Mouse (Mus musculus) urinary bladder, postnatal 14 days (tissue): ENCODE measurements around the gene Fam169b.
"Not testable (repeated sequence)": the region's sequence is repeated elsewhere in the genome, so short reads cannot be mapped to it uniquely, and the experiment has no call there.

ENCODE experiments used
- DNase-seq: peaks from one replicate; pipeline ENCODE4 v3.0.0; 2021; ENCODE audit warnings: low spot score

The Fam169b gene

DNA sequence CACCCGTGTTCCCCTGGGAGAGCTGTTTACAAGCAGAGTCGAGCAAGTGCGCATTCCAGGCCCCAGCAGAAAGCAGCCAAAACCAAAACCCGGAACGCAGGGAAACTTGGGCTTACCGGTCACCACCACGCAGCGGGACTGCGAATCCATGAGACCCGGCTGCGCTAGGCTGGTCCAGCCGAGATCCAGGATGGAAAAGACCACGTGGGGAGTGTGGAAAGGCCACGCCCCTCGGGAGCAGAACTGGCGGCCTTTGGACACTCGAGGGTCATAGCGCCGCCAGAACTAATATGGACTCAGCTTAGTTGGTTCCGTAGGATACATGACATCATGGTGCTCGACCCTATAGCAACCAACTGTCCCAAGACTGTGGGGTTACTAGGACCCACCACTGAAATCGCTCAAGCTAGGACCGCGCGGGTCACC, 9.6 kb upstream of the Fam169b start, which contains the start of gene Pgpep1l:
Pgpep1l (minus strand) TSS at position 206 of the 426 bp plus-strand sequence.
- peak; percentile 36 for DNase-seq

DNA sequence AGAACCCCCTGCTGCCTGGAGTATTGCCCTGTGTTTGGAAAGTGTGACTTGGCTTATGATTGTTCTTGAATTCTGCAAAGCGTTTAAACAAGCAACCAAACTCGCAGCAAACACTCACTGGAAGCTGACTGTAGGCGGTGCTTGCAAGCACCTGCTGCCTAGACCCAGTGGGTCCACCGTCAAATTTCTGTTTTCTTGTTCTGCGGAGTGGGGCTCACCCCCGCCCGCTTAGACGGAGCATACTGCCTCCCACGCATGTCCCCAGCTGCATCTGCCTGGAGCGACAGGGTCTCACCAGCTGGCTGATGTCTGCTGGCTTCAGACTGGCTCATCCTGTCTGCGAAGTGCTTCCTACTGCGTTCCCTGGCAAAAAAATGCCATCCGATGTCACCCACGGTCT, 9.1 kb upstream of the Fam169b start:
- peak; percentile 12 for DNase-seq

DNA sequence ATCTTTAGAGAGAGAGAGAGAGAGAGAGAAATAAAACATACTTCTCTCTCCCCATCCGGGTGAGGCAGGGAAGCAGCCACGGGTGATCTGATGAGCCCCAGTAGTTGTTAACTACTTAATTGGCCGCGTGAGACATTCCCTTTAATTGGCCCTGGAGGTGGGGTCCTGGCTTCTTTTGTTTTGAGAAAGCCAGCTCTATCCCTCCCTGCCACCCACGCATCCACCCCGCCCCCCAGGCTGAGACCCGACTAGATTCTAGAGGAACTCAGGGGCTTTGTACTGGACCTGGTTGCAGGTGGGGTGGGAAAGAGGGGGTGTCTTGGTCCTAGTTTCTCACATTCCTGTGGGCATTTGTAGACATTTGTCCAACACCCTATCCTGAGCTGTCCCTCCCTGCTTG, 8.2 kb upstream of the Fam169b start:
- DNase-seq: no peak

DNA sequence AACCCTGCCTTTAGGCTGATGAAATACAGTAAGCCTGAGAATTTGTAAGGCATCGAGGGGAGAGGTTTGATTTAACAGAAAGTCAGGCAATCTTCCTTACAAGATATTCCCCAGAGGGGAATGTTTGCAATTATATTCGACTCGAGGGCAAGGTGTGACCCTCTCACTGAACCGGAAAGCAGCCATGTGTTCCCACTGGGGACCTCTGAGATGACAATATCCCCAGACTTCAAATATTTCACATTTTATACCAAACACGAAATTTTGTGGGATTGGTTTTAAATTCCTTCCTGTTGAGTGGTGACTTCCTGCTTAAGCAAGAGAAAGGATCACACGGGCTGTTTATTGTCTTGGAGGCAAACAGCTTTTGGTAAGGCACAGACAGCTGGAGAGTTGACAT, 6.9 kb upstream of the Fam169b start:
- no peak for DNase-seq

DNA sequence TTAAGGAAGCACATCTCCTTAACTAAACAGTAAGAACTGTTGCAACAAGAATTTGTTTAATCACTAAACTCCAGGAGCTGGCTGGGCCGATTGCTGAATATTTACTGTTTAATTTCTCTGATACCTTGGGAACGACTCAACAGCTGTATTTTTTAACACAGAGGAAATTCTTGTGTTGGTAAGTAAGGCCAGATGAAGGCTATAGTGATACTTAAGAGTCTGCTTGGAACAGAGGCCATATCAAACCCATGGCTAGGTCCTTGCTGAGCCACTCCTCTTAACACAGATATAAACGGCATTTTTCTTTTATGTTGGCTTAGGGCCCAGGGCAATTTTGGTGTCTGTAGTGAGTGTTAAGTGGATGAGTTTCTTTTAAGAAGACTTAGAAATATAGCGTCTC, 3.1 kb upstream of the Fam169b start:
- no peak for DNase-seq

DNA sequence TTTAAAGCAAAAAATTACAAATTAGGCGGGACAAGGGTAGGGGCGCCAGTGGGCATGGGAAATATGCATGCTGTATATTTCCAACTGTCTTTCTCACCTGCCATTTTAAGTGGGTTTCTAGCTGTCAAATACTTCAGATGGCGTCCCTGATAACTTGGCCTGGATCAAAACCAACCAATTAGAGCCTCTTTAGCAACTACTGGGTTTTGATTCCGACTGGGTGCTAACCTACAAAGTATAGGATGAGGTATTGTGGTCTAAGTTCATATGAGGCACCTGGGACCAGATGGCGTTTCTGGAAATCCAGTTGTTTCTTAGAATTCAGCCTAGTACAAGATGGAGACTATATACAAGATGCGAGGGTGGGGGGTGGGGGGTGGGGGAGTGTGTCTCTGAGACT, 1.8 kb upstream of the Fam169b start:
- no peak for DNase-seq

DNA sequence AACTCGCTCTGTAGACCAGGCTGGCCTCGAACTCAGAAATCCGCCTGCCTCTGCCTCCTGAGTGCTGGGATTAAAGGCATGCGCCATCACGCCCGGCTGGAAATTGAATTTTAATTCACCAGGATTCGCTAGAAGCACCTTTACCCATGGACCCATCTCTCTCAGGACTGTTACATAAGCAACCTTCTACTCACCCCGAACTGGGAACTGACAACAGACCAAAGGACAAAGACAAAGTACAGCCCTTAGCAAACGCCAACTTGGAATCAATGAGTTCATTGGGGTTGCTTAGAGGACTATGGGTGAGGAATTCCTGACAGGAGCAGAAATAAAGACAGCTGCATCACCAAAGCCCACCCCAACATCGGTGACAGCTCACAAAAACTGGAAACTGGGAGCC, 1.0 kb upstream of the Fam169b start:
- no peak for DNase-seq

DNA sequence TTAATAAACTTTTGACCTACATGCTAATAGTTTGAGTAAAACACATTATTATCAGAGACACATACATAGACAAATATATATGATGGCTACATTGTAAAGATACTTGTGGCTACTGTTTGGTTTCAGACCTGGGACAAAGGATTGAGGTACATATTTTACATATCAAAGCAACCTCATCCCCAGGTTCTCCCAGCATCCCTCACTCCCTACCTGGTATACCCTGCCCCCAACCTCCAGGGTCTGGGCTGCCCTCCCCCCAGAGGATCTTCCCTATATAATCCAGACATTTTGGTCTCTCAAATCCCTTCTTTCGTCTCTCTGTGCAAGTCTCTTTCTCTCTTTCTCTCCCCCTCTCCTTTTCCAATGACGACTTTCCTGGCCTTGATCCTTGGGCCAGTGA, 579 bp downstream of the Fam169b start:
- DNase-seq: no peak

DNA sequence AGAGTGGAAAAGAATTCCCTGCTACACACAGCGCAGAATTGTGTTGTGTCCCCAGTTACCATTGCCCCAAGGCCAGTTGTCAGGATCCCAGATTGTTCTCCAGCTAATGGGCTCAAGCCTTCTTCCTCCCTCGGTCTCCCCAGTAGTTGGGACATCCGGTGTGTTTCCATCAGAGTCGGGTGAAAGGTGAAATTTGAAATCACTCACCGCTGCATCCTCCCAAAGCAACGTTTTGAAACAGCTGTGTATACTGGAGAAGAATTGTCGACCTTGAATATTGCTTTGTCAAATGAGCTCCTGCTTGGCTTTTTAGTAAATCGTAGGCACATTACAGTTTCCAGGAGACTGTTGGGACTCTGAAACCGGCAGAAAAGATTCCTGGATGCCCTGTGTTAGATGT, 1.3 kb downstream of the Fam169b start:
- DNase-seq: no peak

DNA sequence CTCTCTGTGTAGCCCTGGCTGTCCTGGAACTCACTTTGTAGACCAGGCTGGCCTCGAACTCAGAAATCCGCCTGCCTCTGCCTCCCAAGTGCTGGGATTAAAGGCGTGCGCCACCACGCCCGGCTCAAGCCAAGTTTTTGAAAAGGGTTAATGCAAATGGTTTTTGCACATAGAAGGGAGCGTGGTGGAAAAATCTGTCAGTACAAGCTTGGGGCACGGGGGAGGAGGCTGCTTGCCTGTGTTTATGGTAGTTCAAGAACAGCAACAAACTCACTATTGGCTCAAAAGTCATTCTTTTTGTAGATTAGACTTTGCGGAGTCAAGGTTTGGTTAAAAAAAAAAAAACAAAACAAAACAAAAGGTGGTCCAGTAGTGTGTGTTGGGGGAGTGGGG, 1.8 kb downstream of the Fam169b start:
- DNase-seq: not testable (repeated sequence)

DNA sequence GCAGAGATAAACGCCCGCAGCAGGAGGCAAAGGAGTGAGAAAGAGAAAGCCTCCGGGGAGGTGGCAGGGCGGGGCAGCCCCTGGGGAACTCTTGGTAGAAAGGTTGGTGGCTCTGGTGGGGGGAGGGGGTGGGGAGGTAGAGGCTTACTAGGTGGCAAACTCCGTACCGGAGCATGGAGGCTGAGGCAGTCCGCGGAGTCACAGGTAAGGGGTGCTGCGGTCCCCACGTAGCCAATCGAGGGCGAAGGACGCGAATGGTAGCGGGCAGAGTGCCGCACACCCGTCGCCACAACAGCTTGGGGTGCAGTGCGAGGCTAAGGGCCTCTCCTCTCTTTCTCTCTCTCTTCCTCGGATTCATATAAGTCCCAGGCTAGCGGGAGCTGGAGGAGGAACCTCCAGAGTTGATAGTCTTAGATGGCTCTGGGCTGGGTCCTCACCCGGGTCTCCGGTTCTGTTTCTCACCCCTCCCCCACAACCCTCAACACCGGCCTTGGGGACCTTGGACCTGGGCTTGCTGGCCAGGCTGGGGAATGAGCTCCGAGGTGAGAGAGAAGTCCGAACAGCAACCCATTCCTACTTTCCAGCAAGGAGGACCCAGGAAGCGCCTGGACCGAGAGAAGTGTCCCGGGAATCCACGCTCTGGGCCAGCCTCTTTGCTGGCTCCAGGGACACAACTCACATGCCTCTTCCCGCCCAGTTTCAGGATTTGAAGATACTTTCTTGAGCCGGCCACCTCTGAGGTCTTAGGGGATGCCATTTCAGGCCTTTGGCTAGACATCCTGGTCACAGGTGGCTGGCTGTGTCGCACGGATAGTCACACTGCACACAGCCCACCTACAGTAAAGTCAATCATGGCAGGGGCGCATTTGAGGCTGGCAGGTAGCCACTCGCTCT, 2.4 kb downstream of the Fam169b start:
- DNase-seq: no peak

DNA sequence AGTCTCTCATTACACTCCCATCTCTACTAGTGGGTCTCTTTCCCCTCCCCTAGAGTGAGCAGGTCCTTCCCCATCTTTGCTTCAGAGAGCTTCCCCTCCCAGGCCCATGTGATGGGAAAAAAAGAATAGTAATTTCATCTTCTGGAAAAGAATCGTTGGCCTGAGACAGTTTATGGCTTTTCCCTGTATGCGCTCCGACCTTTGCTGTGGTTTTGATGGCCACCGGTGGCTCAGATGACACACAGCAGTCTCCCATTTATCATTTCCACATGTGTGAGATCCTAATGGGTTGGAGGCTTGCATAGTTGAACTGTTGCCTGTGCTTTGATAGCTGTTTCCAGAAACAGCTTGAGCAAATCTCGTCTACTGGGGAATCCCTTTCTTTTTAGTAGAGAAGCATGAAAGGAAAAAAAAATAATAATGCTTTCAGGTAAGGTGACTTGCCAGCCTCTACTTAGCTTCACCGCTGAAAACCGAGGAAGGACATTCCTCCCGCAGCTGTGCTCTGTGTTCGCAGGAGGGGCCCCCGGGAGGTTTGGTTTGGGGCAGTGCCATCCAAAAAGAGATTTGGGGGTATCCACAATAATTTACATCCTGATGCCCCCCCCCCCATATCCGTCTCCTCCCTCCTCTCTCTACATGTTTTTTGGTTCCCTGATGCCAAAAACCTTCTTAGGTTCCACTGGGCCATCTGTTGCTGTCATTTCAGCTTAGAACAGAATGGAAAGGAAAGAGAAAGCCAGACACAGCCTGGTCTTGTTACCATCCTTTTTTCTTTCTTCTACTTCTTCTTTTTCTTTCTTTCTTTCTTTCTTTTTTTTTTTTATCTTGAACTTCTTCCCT, 3.6 kb downstream of the Fam169b start:
- DNase-seq: no peak

DNA sequence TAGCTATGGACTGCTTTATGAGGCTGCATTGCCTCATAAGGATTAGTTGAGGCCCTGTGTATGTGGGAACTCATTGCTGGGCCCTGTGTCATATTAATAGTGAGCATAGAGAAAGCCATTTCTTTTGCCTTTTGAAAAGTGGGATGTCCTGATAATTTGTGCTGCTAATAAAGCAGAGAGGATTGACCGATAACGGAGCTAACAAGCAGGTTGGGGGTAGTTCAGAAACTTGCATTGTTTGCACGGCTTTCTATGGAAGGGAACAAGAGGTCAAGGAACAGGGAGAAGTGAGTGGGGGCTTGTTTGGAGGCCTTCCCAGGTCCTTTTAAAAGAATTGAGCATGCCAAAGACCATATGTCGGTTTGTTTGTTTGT, 4.2 kb downstream of the Fam169b start:
- no peak for DNase-seq

DNA sequence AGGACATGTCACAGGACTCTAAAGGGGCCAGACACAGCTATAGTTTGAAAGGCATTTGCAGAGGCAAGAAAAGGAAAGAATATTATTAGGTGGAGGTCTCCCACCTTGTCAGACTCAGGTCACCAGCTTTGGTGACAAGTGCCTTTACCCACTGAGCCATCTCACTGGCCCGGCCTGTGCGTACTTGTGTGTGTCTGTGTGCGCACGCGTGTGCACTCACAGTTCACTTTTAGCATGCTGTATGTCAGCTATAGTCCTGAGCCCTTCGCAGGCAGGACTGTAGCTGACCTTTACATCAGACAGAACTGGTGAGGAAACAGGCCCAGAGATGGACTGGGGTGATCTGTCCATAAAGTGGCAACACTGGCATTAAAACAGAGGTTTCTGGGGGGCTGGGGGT, 4.7 kb downstream of the Fam169b start:
- DNase-seq: no peak

DNA sequence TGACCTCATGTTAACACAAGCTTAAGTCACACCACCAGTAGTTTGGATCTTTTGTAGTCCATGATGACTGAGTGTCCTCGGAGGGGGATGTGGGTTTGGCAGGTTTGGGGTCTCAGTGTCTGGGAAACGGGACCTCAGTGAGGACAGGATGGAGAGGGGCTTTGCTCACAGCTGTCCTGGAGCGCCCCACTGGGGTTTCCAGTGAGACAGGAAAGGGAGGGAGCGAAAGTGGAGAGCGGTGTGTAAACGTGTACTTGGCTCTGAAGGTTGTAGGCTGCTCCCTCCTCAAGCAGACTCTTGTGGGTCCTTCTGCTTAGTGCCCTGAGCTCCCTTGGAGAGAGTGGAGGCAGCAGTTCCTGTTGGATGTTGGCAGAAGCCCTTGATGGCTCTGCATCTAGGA, 5.3 kb downstream of the Fam169b start:
- DNase-seq: no peak

DNA sequence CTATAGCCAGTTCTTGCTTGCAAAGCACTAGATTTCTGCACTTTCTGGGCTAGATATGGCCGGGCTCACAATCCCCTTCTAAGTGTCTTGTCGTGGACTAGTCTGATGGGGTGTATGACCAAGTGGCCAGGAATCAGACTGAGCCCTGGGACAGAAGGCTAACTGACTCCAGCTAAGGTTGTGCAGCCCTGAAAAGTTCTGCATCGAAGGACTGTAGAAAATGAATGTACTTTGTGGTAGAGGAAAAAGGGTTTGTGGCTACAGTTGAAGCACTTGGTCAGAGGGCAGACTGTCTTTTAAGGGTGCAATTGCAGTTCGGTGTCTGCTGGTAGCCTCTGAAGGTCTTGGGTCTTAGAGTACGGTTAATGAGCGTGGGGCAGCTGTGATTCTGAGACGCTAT, 5.8 kb downstream of the Fam169b start:
- DNase-seq: no peak

DNA sequence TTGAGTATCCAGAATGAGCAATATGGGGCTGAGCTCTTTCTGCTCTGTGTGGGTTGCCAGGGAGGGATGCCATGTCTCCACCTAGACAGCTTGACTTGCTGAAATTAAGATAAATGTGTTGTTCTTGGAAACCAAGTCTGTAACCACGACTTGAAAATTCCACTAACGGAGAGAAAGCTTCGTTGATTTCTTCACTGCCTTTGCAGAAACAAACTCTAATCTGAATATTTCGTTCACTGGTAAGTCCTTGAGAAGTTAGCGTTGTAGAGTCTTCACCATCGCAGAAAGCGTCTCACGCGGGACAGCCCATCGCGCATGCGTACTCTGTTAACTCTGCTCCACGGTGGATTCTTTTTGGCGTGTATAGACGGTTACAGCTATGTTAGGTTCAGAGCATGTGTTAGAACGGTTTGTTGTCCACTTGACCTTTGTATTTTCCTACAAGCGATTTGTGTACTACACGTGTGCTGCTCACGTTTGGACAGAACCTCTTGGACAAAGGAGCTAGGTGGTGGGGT, 6.8 kb downstream of the Fam169b start:
- no peak for DNase-seq

DNA sequence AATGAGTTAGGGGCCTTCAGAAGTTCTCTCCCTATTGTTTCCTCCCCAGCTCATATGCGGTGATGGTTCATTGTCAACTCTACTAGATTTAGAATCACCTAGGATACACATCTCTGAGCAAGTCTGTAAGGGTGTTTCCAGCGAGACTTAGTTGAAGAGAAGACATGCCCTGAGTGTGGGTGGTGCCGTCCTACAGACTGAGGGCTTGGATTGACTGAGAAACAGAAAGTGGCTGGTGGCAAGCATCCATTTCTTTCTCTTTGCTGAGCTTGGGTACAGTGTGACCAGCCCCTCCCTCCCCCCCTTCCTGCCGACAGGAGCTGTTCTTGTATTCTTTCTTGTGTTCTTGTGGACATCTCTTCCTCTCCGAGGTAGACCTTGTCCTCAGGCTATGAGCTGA, 7.7 kb downstream of the Fam169b start:
- no peak for DNase-seq

DNA sequence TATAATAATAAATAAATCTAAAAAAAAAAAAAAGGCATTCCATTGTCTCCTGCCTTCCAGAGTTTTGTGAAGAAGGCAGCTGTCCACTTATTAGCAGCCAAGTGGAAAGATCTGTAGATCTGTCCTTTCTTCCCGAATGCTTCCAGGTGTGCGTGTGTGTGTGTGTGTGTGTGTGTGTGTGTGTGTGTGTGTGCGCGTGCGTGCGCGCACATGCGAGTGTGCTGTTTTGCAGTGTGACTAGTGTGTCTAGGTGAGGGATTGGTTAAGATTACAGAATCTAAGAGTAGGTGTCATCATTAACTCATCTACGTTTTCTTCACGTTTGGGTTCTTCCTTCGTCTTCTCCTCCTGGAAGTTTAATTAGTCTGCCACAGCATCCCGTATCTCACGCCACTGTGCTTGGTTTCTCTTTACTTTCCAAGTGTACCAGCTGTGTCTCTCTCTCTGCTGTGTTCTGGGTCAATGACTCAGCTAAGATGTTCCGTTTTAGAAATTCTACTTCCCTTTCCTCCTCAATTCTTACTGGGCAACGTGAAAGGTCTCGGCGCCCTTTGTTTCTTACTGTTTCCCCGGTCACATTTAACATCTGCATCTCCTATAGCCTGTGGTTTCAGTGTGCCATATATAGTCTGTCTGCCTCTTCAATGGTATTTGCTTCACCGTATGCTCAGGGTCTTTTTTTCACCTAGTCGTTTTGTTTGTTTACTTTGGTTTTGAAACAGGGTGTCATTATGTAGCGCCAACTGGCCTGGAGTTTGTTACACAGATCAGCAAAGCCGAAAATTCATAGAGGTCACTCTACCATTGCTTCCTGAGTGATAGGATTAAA, 8.9 kb downstream of the Fam169b start:
- DNase-seq: no peak

DNA sequence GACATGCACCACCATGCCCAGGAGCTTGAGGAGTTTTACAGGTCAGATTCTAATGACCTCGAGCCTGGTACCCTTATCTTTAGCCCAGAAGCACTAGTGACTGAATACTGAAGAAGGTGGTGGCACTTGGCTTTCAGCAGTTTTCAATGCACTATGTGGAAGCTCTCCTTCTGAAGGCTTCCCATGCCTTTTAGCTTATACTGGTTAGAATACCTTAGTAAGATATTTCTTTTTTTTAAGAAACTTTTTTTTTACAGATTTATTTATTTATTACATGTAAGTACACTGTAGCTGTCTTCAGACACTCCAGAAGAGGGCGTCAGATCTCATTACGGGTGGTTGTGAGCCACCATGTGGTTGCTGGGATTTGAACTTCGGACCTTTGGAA, 9.5 kb downstream of the Fam169b start:
- DNase-seq: not testable (repeated sequence)

DNA sequence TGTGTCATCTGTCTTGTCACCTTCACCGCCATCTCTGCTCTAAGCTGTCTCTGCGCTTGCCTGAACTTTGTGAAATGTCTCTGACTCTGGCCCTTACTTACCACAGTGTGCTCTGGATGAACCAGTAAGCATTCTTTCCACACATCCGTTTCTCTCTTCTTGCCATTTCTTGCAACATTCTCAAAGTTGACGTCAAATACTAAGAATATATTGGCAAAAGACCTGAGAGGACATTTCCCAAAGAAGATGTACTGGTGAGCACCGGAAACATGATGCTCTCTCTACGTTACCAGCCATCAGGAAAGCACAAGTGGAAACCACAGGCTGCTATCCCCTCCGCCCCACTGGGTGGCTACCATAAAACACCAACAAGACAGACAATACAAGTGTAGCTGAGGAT, 10.1 kb downstream of the Fam169b start:
- no peak for DNase-seq

DNA sequence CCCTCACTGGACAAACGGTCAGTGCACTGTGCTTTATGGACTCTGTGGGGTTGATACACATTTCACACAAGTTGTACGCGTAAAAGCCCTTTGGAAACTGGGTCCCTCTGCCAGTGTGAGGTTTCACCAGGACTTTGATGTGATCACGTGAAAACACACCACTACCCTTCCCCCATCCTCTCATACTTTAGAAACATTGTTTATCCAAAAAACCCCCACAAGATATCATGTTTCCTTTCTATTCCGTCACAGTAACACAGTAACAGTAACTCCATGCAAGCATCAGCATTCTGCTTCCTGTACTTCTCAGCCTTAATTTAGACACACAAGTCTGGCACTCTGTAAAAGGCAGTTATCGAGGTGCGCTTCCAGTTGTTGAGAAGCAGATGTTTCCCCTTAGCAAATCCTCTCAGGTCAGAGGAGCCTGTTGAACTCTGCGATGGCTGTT, 12.2 kb downstream of the Fam169b start:
- no peak for DNase-seq
